Mouse (Mus musculus): ENCODE measurements around the gene Ccdc134. TPM values are rescaled to one million over a fixed set of nuclear protein-coding genes. Genes with fewer than 3 reads are reported as not detected.

The Ccdc134 gene
- polyA plus RNA-seq, 1 experiment from 2014 or later = 10.6 TPM

DNA sequence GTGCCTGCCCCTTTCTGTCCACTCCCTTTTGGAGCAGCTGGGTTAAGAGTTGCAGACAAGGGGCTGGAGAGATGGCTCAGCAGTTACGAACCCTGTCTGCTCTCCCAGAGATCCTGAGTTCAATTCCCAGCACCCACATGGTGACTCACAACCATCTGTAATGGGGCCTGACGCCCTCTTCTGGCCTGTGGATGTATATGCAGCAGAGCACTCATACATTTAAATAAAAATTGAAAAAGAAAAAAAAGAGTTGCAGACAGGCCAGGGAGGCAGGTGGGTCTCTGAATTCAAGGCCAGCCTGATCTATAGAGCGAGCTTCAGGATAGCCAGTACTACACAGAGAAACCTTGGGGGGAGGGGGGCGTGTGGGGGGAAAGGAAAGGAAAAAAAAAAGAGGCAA is 59.7 kb downstream of the Ccdc134 start:
- no peak for ATAC-seq
- Histone ChIP-seq H3K4me3 (ENCODE audit: low read length) (no peak overlapping the region), H3K4me1 (ENCODE audit: control insufficient read depth, insufficient read depth, low read depth, low read length) (no peaks in the 10 kb centered on the region), H3K36me3 (ENCODE audit: control insufficient read depth, insufficient read depth, low read length) (peaks cover 59% of the 10 kb centered on the region), H3K9me3 (ENCODE audit: control insufficient read depth, low read length) (no peaks in the 10 kb centered on the region), H3K27ac (ENCODE audit: low read depth, low read length) (no peak overlapping the region), H3K9ac (ENCODE audit: low read depth, low read length) (no peak overlapping the region), H3K27me3 (replicated peaks; ENCODE audit: control insufficient read depth, insufficient read depth, low read length) (no peaks in the 10 kb centered on the region), H3K4me2 (ENCODE audit: low read length) (no peak overlapping the region)
- 84% methylated on average over 4 of the region's 4 CpGs for WGBS

DNA sequence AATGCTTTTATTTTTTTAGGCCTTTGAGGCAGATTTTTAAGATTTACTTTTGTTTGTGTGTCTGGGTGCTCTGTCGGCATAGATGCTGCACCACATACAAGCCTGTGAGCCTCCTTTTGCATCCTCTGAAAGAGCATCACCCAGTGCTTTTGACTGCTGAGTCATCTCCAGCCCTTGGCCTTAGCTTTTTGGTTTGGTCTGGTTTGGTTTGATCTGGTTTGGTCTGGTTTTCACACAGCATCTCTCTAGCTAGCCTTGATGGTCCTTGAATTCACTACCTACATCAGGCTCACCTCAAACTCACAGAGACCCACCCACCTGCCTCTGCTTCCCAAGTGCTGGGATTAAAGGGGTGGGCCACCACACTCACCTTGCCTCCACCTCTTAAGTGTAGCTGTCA is 60.2 kb downstream of the Ccdc134 start:
- Histone ChIP-seq H3K4me1 (ENCODE audit: control insufficient read depth, insufficient read depth, low read depth, low read length) (no peaks in the 10 kb centered on the region), H3K4me3 (ENCODE audit: low read length) (no peak overlapping the region), H3K27me3 (replicated peaks; ENCODE audit: control insufficient read depth, insufficient read depth, low read length) (no peaks in the 10 kb centered on the region), H3K9ac (ENCODE audit: low read depth, low read length) (no peak overlapping the region), H3K4me2 (ENCODE audit: low read length) (no peak overlapping the region), H3K36me3 (ENCODE audit: control insufficient read depth, insufficient read depth, low read length) (peaks cover 62% of the 10 kb centered on the region), H3K9me3 (ENCODE audit: control insufficient read depth, low read length) (no peaks in the 10 kb centered on the region), H3K27ac (ENCODE audit: low read depth, low read length) (no peak overlapping the region)
- no peak for ATAC-seq
- 96% methylated on average over 1 of the region's 1 CpGs for WGBS

DNA sequence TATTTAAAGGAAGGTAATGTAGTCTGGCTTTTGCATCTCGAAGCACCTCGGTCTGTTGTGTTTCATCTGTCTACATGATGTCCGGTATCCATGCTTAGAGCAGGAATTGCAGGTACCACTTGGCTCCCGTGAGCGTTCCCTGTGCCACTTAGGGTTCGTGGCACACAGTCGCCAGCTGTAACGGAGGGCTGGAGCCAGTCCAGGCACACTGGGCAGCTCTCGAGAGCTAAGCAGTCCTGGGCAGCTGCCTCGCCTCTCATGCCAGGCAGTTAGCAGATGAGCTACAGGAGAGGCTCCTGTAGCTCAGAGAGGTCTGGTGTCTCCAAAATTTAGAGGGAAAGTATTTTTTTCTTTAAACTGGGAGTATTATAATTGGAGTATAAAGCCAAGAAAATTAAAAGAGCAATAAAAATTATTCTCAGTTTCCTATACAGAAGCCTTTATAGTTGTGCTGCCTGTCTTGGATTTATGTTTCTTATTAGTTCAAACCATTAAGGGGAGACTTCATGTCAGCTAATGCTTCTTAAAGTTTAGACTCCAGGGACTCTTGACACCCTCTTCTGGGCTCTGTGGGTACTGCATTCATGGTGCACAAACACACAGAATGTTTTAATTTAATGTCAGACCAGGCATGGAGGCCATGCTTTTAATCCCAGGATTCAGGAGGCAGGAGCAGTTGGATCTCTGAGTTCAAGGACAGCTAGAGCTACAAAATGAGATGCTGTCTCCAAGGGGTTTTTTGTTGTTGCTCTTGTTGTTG is 60.9 kb downstream of the Ccdc134 start:
- no peak for ATAC-seq

More for the DNA sequence above, 60.9 kb downstream of the Ccdc134 start:
- WGBS = 87% methylated on average over 10 of the region's 10 CpGs
- no peaks in the 10 kb centered on the region for H3K4me1 ChIP-seq (ENCODE audit: control insufficient read depth, insufficient read depth, low read depth, low read length)
- no peaks in the 10 kb centered on the region for H3K27me3 ChIP-seq (replicated peaks; ENCODE audit: control insufficient read depth, insufficient read depth, low read length)
- H3K4me3 ChIP-seq (ENCODE audit: low read length) = no peak overlapping the region
- no peaks in the 10 kb centered on the region for H3K9me3 ChIP-seq (ENCODE audit: control insufficient read depth, low read length)
- no peak overlapping the region for H3K27ac ChIP-seq (ENCODE audit: low read depth, low read length)
- no peak overlapping the region for H3K4me2 ChIP-seq (ENCODE audit: low read length)
- H3K36me3 ChIP-seq (ENCODE audit: control insufficient read depth, insufficient read depth, low read length) = peaks cover 57% of the 10 kb centered on the region
- H3K9ac ChIP-seq (ENCODE audit: low read depth, low read length) = no peak overlapping the region

Other genes starting within 250 kb of the Ccdc134 start
- 88.2 and 105 TPM in 2 replicates for gene Polr3h, start 201.7 kb upstream of the Ccdc134 start, polyA plus RNA-seq (2015; fragmentation: Nextera tagmentation; extraction: Ambion mirVana)
- gene Csdc2, start 191.2 kb upstream of the Ccdc134 start, polyA plus RNA-seq (2015; fragmentation: Nextera tagmentation; extraction: Ambion mirVana) = 287 and 292 TPM in 2 replicates
- 122 and 142 TPM in 2 replicates for gene Pmm1, start 167.0 kb upstream of the Ccdc134 start, polyA plus RNA-seq (2015; fragmentation: Nextera tagmentation; extraction: Ambion mirVana)
- not detected in 2 replicates for gene 1700029P11Rik, start 147.4 kb upstream of the Ccdc134 start, polyA plus RNA-seq (2015; fragmentation: Nextera tagmentation; extraction: Ambion mirVana)
- 44.4 and 48.9 TPM in 2 replicates for gene Xrcc6, start 140.1 kb upstream of the Ccdc134 start, polyA plus RNA-seq (2015; fragmentation: Nextera tagmentation; extraction: Ambion mirVana)
- 53.7 and 56.1 TPM in 2 replicates for gene Desi1, start 94.1 kb upstream of the Ccdc134 start, polyA plus RNA-seq (2015; fragmentation: Nextera tagmentation; extraction: Ambion mirVana)
- 254 and 268 TPM in 2 replicates for gene Snu13, start 80.3 kb upstream of the Ccdc134 start, polyA plus RNA-seq (2015; fragmentation: Nextera tagmentation; extraction: Ambion mirVana)
- gene 4930407I10Rik, start 68.8 kb upstream of the Ccdc134 start, polyA plus RNA-seq (2015; fragmentation: Nextera tagmentation; extraction: Ambion mirVana) = not detected in 2 replicates
- gene Mei1, start 57.9 kb upstream of the Ccdc134 start, polyA plus RNA-seq (2015; fragmentation: Nextera tagmentation; extraction: Ambion mirVana) = 0.06 and 0.11 TPM in 2 replicates
- 179 and 196 TPM in 2 replicates for gene Srebf2, start 19.3 kb downstream of the Ccdc134 start, polyA plus RNA-seq (2015; fragmentation: Nextera tagmentation; extraction: Ambion mirVana)
- gene Shisa8, start 84.9 kb downstream of the Ccdc134 start, polyA plus RNA-seq (2015; fragmentation: Nextera tagmentation; extraction: Ambion mirVana) = 3.4 and 4.2 TPM in 2 replicates
- 0.10 and 0.31 TPM in 2 replicates for gene Tnfrsf13c, start 96.4 kb downstream of the Ccdc134 start, polyA plus RNA-seq (2015; fragmentation: Nextera tagmentation; extraction: Ambion mirVana)
- 20.0 and 24.0 TPM in 2 replicates for gene Cenpm, start 116.8 kb downstream of the Ccdc134 start, polyA plus RNA-seq (2015; fragmentation: Nextera tagmentation; extraction: Ambion mirVana)
- 16.7 and 20.3 TPM in 2 replicates for gene 1500009C09Rik, start 124.5 kb downstream of the Ccdc134 start, polyA plus RNA-seq (2015; fragmentation: Nextera tagmentation; extraction: Ambion mirVana)
- 321 and 348 TPM in 2 replicates for gene Sept3, start 147.0 kb downstream of the Ccdc134 start, polyA plus RNA-seq (2015; fragmentation: Nextera tagmentation; extraction: Ambion mirVana)
- 0.10 TPM in 1 of 2 replicates, not detected in the other for gene Wbp2nl, start 171.0 kb downstream of the Ccdc134 start, polyA plus RNA-seq (2015; fragmentation: Nextera tagmentation; extraction: Ambion mirVana)
- gene Naga, start 211.0 kb downstream of the Ccdc134 start, polyA plus RNA-seq (2015; fragmentation: Nextera tagmentation; extraction: Ambion mirVana) = 32.8 and 32.9 TPM in 2 replicates
- gene Pheta2, start 211.0 kb downstream of the Ccdc134 start, polyA plus RNA-seq (2015; fragmentation: Nextera tagmentation; extraction: Ambion mirVana) = 1.6 and 2.1 TPM in 2 replicates
- gene Smdt1, start 211.0 kb downstream of the Ccdc134 start, polyA plus RNA-seq (2015; fragmentation: Nextera tagmentation; extraction: Ambion mirVana) = 354 and 397 TPM in 2 replicates
- 345 and 392 TPM in 2 replicates for gene Ndufa6, start 226.4 kb downstream of the Ccdc134 start, polyA plus RNA-seq (2015; fragmentation: Nextera tagmentation; extraction: Ambion mirVana)